Mouse (Mus musculus) small intestine, adult 2 months (tissue): ENCODE measurements around the gene Hspa4. TPM values are rescaled to one million over a fixed set of nuclear protein-coding genes. Genes with fewer than 3 reads are reported as not detected.

Experiments used
- H3K27ac ChIP-seq: fragments of 200-500 bp; 2 replicates; pipeline ENCODE4 v1.5.1; 2012; ENCODE audit warnings: low read depth, low read length, control low read depth, inconsistent platforms; ENCODE audit not compliant: insufficient read depth
- H3K27me3 ChIP-seq: fragments of 200-500 bp; 2 replicates; pipeline ENCODE4 v1.6.1; 2012; ENCODE audit warnings: mild to moderate bottlenecking, moderate library complexity, low read length, inconsistent platforms; ENCODE audit not compliant: control insufficient read depth, insufficient read depth
- H3K36me3 ChIP-seq: fragments of 200-500 bp; 2 replicates; pipeline ENCODE4 v1.6.1; 2012; ENCODE audit warnings: mild to moderate bottlenecking, low read length, control low read depth, inconsistent platforms; ENCODE audit not compliant: control insufficient read depth, insufficient read depth
- H3K4me1 ChIP-seq: fragments of 200-500 bp; 2 replicates; pipeline ENCODE4 v1.6.1; 2012; ENCODE audit warnings: low read length, inconsistent platforms, mixed read lengths; ENCODE audit not compliant: control insufficient read depth, insufficient read depth, insufficient read length
- H3K4me3 ChIP-seq: fragments of 200-500 bp; 2 replicates; pipeline ENCODE4 v1.5.1; 2012; ENCODE audit warnings: low read depth, mild to moderate bottlenecking, control low read depth, inconsistent platforms, low read length, moderate library complexity
- CTCF ChIP-seq: fragments of 200-500 bp; IDR thresholded peaks from 2 replicates; pipeline ENCODE4 v1.5.1; 2012; ENCODE audit warnings: low read depth, mild to moderate bottlenecking, control low read depth, inconsistent platforms, low read length, moderate library complexity, mixed read lengths; ENCODE audit not compliant: insufficient replicate concordance, insufficient read length; ENCODE audit errors: extremely low read depth
- POLR2A ChIP-seq: fragments of 200-500 bp; IDR thresholded peaks from 2 replicates; pipeline ENCODE4 v1.6.1; 2012; ENCODE audit warnings: low read depth, mild to moderate bottlenecking, control low read depth, inconsistent platforms, low read length, moderate library complexity
- WGBS: fragments of 180-500 bp; shearing (Covaris S2); methylation state at CpG from one replicate; pipeline ENCODE4 v1.1.7; 2018; 5-methylcytosine and 5-hydroxymethylcytosine counted together
- polyA plus RNA-seq: library from polyadenylated mRNA; depleted of rRNA; stranded (reverse); fragments of >200 nt; gene quantifications from 2 replicates; pipeline ENCODE4 v1.2.3, GENCODE M21; 2012

Gene Hspa4
- polyA plus RNA-seq, 1 experiment = 18.6 TPM

DNA sequence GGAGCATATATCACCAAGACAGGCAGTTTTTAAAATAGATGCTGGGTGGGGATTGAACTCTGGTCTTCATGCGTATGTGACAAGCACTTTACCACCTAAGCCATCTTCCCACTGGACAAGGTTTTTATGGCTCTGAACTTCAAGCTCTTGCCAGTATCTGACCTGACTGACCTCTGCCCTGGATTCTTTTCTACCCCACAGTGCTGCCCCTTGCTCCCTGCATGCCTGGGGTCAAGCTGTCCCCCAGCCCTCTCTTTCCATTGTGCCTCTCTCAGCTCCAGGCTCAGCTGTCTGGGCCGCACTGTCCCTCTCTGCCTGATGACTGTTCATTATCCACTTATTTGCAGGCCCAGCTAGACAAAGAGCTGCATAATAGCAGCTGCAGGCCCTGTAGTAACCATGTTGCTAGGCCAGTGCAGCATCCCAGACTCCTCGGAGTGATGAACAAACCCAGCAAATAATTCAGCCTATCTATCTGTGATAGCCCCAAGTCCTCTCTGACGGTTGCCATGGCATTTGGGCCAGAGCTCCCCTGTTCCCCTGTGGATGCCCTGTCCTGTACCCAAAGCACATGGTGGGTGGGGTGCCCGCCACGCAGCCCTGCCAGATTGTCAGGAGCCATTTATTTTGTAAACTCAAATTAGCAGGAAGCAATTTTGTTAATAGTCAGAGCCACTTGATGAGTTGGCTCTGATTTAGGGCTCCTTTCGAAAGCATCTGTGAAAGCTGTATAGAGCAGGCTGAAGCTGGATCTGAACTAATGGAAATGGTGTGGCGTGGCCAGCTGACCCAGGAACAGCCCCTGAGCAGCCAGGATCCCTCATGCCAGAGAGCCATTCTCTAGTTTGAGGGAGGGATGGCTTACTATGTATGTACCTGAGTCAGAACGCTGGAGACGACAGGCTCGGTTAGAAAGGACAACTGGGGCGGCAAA lies 47.8 kb downstream of the Hspa4 start:
- Histone ChIP-seq H3K27ac (no peak overlapping the region), H3K36me3 (no peaks in the 10 kb centered on the region), H3K27me3 (no peaks in the 10 kb centered on the region), H3K4me3 (no peak overlapping the region), H3K4me1 (peaks cover 13% of the 10 kb centered on the region)
- no peak for TF ChIP-seq POLR2A
- TF ChIP-seq CTCF = no peak
- WGBS = 90% methylated on average over 12 of the region's 12 CpGs

DNA sequence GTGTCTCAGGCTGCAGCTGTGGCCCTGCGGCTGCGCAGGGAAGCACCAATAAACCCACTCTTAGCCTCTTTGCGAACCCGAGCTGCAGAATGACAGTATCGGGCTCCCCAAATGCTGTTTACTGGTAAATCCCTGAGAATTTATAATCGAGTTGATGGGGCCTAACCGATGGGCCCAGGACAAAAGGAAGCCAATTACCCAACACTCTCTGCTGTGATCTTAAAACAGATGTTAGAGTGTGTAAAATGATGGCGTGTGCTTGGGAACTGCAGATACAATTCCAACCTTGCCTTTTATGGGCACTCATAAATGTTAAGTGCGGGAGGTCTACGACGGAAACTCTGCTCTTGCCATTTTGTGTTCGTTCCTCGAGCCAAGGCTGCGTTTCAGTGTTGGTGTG lies 49.5 kb downstream of the Hspa4 start:
- TF ChIP-seq POLR2A (no peak), CTCF (no peak)
- no peaks in the 10 kb centered on the region for H3K36me3 ChIP-seq
- no peak overlapping the region for H3K27ac ChIP-seq
- 68% methylated on average over 14 of the region's 14 CpGs for WGBS
- H3K27me3 ChIP-seq = no peaks in the 10 kb centered on the region
- H3K4me1 ChIP-seq = peaks cover 13% of the 10 kb centered on the region
- no peak overlapping the region for H3K4me3 ChIP-seq

DNA sequence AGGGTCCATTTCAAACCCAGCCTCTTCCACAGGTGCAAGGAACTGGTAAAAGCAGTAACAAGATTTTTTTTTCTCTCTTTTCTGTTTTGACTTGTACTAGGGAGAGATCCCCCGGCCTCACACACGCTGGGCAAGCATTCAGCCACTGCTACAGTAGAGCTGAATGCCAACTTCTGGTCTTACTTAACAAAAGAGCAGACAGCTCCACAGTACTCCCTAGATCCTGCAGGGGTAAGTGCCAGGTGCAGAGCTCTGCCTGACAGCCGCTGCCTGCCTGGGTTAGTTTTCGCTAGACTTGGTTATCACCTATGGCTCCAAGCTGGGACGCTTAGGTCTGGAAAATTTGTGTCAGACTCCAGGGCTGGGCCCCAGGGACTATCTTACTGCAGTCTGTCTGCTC lies 50.6 kb downstream of the Hspa4 start:
- no peak for TF ChIP-seq POLR2A
- TF ChIP-seq CTCF = no peak
- H3K36me3 ChIP-seq = no peaks in the 10 kb centered on the region

DNA sequence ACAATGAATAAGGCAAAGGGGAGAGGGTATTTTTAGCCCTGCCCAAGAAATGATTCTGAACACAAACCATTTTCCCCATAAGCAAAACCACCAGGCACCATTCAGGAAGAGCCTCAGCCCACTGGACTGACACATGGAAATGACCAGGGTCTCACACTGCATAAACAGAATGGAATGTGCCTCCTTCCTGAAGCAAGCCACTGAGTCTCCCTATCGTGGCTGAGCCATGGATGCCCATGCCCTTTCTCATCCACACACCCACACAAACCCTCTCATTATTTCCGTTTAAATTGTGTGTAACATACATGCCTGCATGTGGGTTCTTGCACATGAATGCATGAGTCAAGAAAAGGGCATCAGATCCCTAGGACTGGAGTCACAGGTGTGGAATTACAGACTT lies 54.7 kb downstream of the Hspa4 start:
- H3K4me3 ChIP-seq = no peak overlapping the region
- H3K36me3 ChIP-seq = no peaks in the 10 kb centered on the region
- TF ChIP-seq CTCF (no peak), POLR2A (no peak)
- no peak overlapping the region for H3K27ac ChIP-seq
- peaks cover 3% of the 10 kb centered on the region; the same call in 1 of the 2 replicates for H3K4me1 ChIP-seq
- 75% methylated on average over 2 of the region's 2 CpGs for WGBS
- H3K27me3 ChIP-seq = no peaks in the 10 kb centered on the region

More for the DNA sequence above, 50.6 kb downstream of the Hspa4 start:
- 70% methylated on average over 5 of the region's 5 CpGs for WGBS
- H3K27ac ChIP-seq = no peak overlapping the region
- H3K4me3 ChIP-seq = no peak overlapping the region
- no peaks in the 10 kb centered on the region for H3K27me3 ChIP-seq
- H3K4me1 ChIP-seq = peaks cover 13% of the 10 kb centered on the region

DNA sequence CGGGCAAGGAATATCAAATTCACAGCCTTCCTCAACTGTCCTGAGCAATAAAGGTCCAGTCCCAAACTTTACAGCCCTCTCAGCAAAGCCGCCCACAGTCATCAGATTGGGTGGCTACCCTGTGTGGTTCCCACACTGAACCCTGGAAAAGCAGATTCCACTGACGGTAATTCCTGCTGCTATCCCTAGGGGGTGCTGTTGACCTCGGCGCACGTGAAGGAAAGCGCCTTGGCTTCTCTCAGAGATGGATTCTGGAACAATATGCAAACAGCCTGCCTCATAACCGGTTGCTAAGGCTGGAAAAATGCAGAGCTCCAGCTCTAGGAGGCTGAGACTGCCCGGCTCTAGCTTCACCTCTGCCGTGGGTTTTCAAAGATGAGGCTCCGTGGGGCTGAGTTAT lies 57.1 kb downstream of the Hspa4 start:
- H3K4me3 ChIP-seq = no peak overlapping the region
- 46% methylated on average over 11 of the region's 11 CpGs for WGBS
- no peaks in the 10 kb centered on the region for H3K36me3 ChIP-seq
- H3K27ac ChIP-seq = no peak overlapping the region
- TF ChIP-seq CTCF (peak; percentile 76; the same call in 1 of the 2 replicates), POLR2A (no peak)
- no peaks in the 10 kb centered on the region for H3K27me3 ChIP-seq
- H3K4me1 ChIP-seq = no peaks in the 10 kb centered on the region

DNA sequence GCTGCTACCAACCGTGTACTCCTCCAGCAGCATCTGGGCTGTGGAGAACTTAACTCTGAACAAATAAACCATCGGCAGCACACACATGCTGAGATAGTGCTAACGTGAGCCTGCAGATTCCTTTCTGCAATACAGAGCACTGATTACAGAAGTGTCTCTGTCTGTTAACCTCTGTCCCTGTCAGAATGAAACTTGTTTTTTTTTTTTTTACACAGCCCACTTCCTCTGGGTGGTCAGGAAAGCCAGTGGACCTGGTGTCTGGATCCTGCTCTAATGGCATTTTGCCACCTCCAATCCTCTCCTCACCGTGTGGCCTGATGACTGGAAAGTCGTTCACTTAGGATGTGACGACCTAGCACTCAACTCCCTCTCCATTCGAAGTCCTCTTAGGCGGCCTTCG lies 66.7 kb downstream of the Hspa4 start:
- Histone ChIP-seq H3K27ac (no peak overlapping the region), H3K36me3 (no peaks in the 10 kb centered on the region), H3K4me3 (no peak overlapping the region), H3K4me1 (no peaks in the 10 kb centered on the region), H3K27me3 (no peaks in the 10 kb centered on the region)
- 53% methylated on average over 9 of the region's 9 CpGs for WGBS
- TF ChIP-seq POLR2A (no peak), CTCF (no peak)

DNA sequence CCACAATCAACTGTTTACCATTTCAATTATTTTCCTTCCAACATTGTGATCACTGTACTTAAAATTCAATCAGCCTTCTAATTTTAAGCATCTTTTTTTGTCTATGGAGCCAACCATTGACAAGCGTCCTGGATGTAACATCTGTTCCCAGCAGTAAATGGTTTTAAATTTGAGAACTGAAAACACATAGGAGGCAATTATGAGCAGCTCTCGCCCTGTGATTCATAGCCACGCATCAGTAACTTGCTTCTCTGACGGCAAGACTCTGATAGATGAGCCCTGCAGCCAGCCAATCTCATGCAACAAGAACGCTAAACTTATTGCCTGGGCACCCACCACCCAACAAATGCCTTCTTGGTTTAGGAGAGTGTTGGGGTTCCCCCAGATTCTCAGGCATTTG lies 68.4 kb downstream of the Hspa4 start:
- WGBS = 76% methylated on average over 5 of the region's 5 CpGs
- Histone ChIP-seq H3K36me3 (no peaks in the 10 kb centered on the region), H3K27ac (no peak overlapping the region), H3K4me1 (no peaks in the 10 kb centered on the region), H3K27me3 (no peaks in the 10 kb centered on the region), H3K4me3 (no peak overlapping the region)
- TF ChIP-seq POLR2A = no peak
- TF ChIP-seq CTCF = no peak

DNA sequence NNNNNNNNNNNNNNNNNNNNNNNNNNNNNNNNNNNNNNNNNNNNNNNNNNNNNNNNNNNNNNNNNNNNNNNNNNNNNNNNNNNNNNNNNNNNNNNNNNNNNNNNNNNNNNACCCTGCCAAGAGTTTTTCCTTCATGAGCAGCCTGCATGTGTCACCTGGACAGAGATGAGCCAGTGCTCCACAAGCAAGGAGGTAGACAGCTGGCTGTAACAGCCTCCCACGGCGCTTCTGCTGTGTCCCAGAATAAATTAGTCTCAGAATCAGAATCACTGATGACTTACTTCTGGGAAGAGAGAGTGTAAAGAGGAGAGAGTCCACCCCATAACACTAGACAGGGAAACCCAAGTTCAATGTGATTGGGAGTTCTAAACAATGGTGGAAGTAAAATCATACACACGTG lies 71.2 kb downstream of the Hspa4 start:
- TF ChIP-seq POLR2A = no peak
- no peak for TF ChIP-seq CTCF
- H3K4me3 ChIP-seq = no peak overlapping the region
- no peak overlapping the region for H3K27ac ChIP-seq
- no peaks in the 10 kb centered on the region for H3K27me3 ChIP-seq
- H3K36me3 ChIP-seq = no peaks in the 10 kb centered on the region
- 89% methylated on average over 3 of the region's 3 CpGs for WGBS
- no peaks in the 10 kb centered on the region for H3K4me1 ChIP-seq
